Mouse (Mus musculus) layer of hippocampus, postnatal 25 days (tissue): ENCODE data around the gene Plcd3. TPM values are rescaled to one million over a fixed set of nuclear protein-coding genes. Genes with fewer than 3 reads are reported as not detected.
A peak's percentile ranks its signal among the peaks of the same experiment; 100 is the strongest.

Experiments used
- DNase-seq, 2 experiments: peaks; one replicate each; pipeline ENCODE4 v3.0.0; 2022; ENCODE audit warnings: mixed read lengths in 2 of 2, low spot score in 1 of 2; ENCODE audit errors: extremely low spot score in 1 of 2
- total RNA-seq, 2 experiments: library from RNA; stranded (reverse); gene quantifications; 2 replicates each; pipeline ENCODE4 v1.2.3; 2021

The Plcd3 gene
- 10 to 100 TPM in 1 of 2 experiments, 1 to 10 TPM in 1; 9.1 to 10.2 TPM for total RNA-seq

- peak; percentile 48 to 64 for DNase-seq
These were observed at the start of gene Plcd3, which contains the start of gene Acbd4 for GRCm38 (mm10) chr11:103101481-103101865. TSS of gene Plcd3 (minus strand) at chr11:103101658. TSS of gene Acbd4 (plus strand) at chr11:103101682.

GRCm38 (mm10) chr11:103149771-103150170 lies 48.3 kb upstream of the Plcd3 start:
- DNase-seq: no peak

- no peak for DNase-seq
These were observed 46.3 kb upstream of the Plcd3 start for GRCm38 (mm10) chr11:103147766-103148165.

GRCm38 (mm10) chr11:103146386-103146785 lies 44.9 kb upstream of the Plcd3 start:
- DNase-seq: no peak

- DNase-seq: no peak
These were observed 43.1 kb upstream of the Plcd3 start for GRCm38 (mm10) chr11:103144309-103145285.

- DNase-seq: peak; percentile 66
These were observed 41.2 kb upstream of the Plcd3 start for GRCm38 (mm10) chr11:103142441-103143182.

- DNase-seq: no peak
These were observed 40.4 kb upstream of the Plcd3 start for GRCm38 (mm10) chr11:103141944-103142255.

GRCm38 (mm10) chr11:103141101-103141943 lies 39.9 kb upstream of the Plcd3 start:
- DNase-seq: no peak

GRCm38 (mm10) chr11:103140763-103141100 lies 39.3 kb upstream of the Plcd3 start:
- DNase-seq: no peak

- DNase-seq: no peak
These were observed 38.7 kb upstream of the Plcd3 start for GRCm38 (mm10) chr11:103139951-103140762.

- DNase-seq: no peak
These were observed 34.6 kb upstream of the Plcd3 start for GRCm38 (mm10) chr11:103136039-103136577.

- no peak for DNase-seq
These were observed 32.8 kb upstream of the Plcd3 start for GRCm38 (mm10) chr11:103134221-103134620.

- no peak for DNase-seq
These were observed 32.2 kb upstream of the Plcd3 start for GRCm38 (mm10) chr11:103133456-103134185.

GRCm38 (mm10) chr11:103132576-103133455 lies 31.4 kb upstream of the Plcd3 start:
- peak; percentile 98 to 99 for DNase-seq

- DNase-seq: peak; percentile 55 to 66
These were observed 30.5 kb upstream of the Plcd3 start, which contains the start of gene Hexim2 for GRCm38 (mm10) chr11:103131701-103132575. TSS of gene Hexim2 (plus strand) at chr11:103132429.

- DNase-seq: no peak
These were observed 18.9 kb upstream of the Plcd3 start for GRCm38 (mm10) chr11:103120315-103120714.

- DNase-seq: no peak
These were observed 18.2 kb upstream of the Plcd3 start for GRCm38 (mm10) chr11:103119609-103120008.
